Mouse (Mus musculus): ENCODE data around the gene Glra1. TPM values are rescaled to one million over a fixed set of nuclear protein-coding genes. Genes with fewer than 3 reads are reported as not detected.

The Glra1 gene
- total and polyA plus RNA-seq, 3 experiments, result not detected

GRCm38 (mm10) chr11:55471467-55471866 is 136.5 kb downstream of the Glra1 start:
- Histone ChIP-seq H3K4me1 (ENCODE audit: control insufficient read depth, insufficient read depth, low read length) (peaks cover 16% of the 10 kb centered on the region), H3K27ac (no peak overlapping the region), H3K27me3 (ENCODE audit: control insufficient read depth, insufficient read depth, low read length) (no peaks in the 10 kb centered on the region), H3K79me2 (replicated peaks; ENCODE audit: control insufficient read depth, insufficient read depth, low read length) (peaks cover 14% of the 10 kb centered on the region), H3K36me3 (ENCODE audit: control insufficient read depth, insufficient read depth, low read length) (peaks cover 23% of the 10 kb centered on the region), H3K4me3 (no peak overlapping the region; the same call in 1 of the 2 replicates), H3K9ac (ENCODE audit: low read depth, low read length) (0 out of 2 replicates have a peak overlapping the region, but pooled peaks have one; percentile 20)
- DNase-seq, result no peak
- intact Hi-C loops (cut with DNase I), result no loop called here
- no peak for TF ChIP-seq EP300 (IDR thresholded peaks at IDR 0.05; ENCODE audit: insufficient read depth, low read depth, low read length)
- no peak for TF ChIP-seq POLR2A (IDR thresholded peaks at IDR 0.05; ENCODE audit: insufficient read depth, low read depth, low read length)
- no peak for TF ChIP-seq CTCF (IDR thresholded peaks at IDR 0.05)
- WGBS, result 79% methylated on average over 7 of the region's 7 CpGs

GRCm38 (mm10) chr11:55470761-55471160 is 137.2 kb downstream of the Glra1 start:
- H3K9ac ChIP-seq (ENCODE audit: low read depth, low read length), result no peak overlapping the region
- peaks cover 11% of the 10 kb centered on the region for H3K79me2 ChIP-seq (replicated peaks; ENCODE audit: control insufficient read depth, insufficient read depth, low read length)
- peaks cover 20% of the 10 kb centered on the region for H3K36me3 ChIP-seq (ENCODE audit: control insufficient read depth, insufficient read depth, low read length)
- H3K27ac ChIP-seq, result peak overlapping the region; percentile 0; the same call in 1 of the 2 replicates
- TF ChIP-seq EP300 (IDR thresholded peaks at IDR 0.05; ENCODE audit: insufficient read depth, low read depth, low read length) (no peak), POLR2A (IDR thresholded peaks at IDR 0.05; ENCODE audit: insufficient read depth, low read depth, low read length) (no peak), CTCF (IDR thresholded peaks at IDR 0.05) (no peak)
- H3K4me1 ChIP-seq (ENCODE audit: control insufficient read depth, insufficient read depth, low read length), result peaks cover 15% of the 10 kb centered on the region
- H3K4me3 ChIP-seq, result peak overlapping the region; percentile 91
- no peak for DNase-seq
- intact Hi-C loops (cut with DNase I), result no loop called here
- 4% methylated on average over 8 of the region's 8 CpGs for WGBS
- no peaks in the 10 kb centered on the region for H3K27me3 ChIP-seq (ENCODE audit: control insufficient read depth, insufficient read depth, low read length)

DNA sequence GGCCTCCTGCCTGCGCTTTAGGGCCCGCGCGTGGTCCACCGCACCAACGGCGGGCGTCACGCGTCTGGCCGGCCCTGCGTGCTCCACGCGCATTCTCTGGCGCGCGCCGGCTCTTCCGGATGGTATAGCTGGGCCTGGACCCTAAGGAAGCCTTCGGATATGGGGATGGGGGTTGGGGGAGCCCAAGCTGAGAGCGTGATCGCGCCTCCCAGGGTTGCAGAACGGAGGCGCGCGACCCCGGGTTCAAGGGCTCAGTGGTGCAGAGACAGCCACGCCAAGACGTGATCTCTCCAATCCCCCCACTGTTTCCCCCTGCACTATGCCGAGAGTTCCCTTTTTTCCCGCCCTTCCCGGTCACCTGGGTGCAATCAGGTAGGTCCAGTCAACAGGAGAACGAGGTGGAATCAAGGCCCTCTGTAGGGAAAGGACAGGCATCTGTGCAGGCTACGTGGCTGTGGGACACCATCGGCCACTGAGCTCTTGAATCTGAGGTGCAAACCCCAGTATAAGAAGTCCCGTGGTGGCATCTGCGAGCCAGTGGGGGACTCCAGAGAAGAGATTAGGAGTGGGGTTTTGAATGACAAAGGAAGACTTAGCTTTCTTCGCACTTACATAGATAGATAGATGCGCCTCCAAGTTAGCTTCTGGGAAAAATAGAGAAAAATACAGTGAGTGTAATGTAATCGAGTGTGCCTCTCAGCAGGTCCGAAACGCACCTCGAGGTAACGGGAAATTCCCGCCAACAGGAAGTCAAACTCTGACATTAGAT is 137.9 kb downstream of the Glra1 start:
- peak overlapping the region; percentile 91 for H3K27ac ChIP-seq
- WGBS, result under 1% methylated on average over 46 of the region's 46 CpGs
- peak overlapping the region; percentile 91 for H3K4me3 ChIP-seq
- TF ChIP-seq EP300 (IDR thresholded peaks at IDR 0.05; ENCODE audit: insufficient read depth, low read depth, low read length) (no peak), POLR2A (IDR thresholded peaks at IDR 0.05; ENCODE audit: insufficient read depth, low read depth, low read length) (no peak), CTCF (IDR thresholded peaks at IDR 0.05) (no peak)
- H3K79me2 ChIP-seq (replicated peaks; ENCODE audit: control insufficient read depth, insufficient read depth, low read length), result peaks cover 10% of the 10 kb centered on the region
- H3K4me1 ChIP-seq (ENCODE audit: control insufficient read depth, insufficient read depth, low read length), result peaks cover 14% of the 10 kb centered on the region
- H3K9ac ChIP-seq (ENCODE audit: low read depth, low read length), result peak overlapping the region; percentile 89
- intact Hi-C loops (cut with DNase I), result no loop called here
- H3K36me3 ChIP-seq (ENCODE audit: control insufficient read depth, insufficient read depth, low read length), result peaks cover 17% of the 10 kb centered on the region
- no peaks in the 10 kb centered on the region for H3K27me3 ChIP-seq (ENCODE audit: control insufficient read depth, insufficient read depth, low read length)
- peak; percentile 26 to 42 for DNase-seq

DNA sequence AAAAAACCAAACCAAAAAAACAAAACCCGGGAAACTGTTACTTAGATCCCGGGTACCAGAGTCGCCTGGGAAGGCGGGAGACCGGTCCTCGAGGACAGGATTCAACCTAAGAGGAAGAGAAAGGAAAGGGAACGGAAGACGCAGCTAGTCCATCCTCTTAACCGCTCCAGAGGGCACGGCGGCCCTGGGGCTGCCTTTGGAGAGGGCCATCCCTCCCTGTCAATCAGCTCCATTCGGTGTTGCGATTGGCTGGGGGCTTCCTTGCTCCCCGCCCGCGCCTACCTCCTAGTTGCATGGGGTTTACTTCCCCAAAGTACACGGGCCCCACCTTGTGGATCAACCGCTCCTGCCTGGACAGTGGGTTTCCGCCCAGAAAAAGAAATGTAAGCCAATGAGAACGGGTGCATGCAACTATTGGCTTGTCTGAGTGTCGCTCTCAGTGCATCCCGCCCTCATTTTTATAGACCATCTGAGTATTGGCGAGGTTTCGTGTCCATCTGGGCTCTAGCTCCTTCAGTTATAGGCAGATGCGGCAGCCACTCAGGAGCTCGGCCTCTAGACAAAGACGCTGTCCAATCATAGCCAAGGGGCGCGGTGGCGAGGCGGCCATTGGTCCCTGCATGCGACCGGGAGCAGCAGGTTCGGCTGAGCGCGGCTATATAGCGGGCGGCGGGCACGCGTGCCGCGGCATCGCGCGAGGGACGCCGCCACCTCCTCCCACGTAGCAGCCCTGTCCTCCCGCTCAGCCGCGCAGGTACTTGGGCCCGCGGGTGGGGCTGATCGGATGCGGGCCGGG is 138.8 kb downstream of the Glra1 start, which contains the start of gene G3bp1:
Gene G3bp1, plus strand, starts transcription at position 638 of the 796 bp plus-strand sequence.
- peak; percentile 98 to 100 for DNase-seq
- Histone ChIP-seq H3K27ac (peak within 1 kb of the TSS; percentile 99), H3K4me3 (peak within 1 kb of the TSS; percentile 91), H3K27me3 (ENCODE audit: control insufficient read depth, insufficient read depth, low read length) (no peaks in the 10 kb centered on the region), H3K36me3 (ENCODE audit: control insufficient read depth, insufficient read depth, low read length) (peaks cover 16% of the 10 kb centered on the region), H3K9ac (ENCODE audit: low read depth, low read length) (peak within 1 kb of the TSS; percentile 89), H3K79me2 (replicated peaks; ENCODE audit: control insufficient read depth, insufficient read depth, low read length) (peaks cover 8% of the 10 kb centered on the region), H3K4me1 (ENCODE audit: control insufficient read depth, insufficient read depth, low read length) (peaks cover 12% of the 10 kb centered on the region)
- WGBS, result under 1% methylated on average over 57 of the region's 57 CpGs
- intact Hi-C loops (cut with DNase I), result no loop called here
- TF ChIP-seq EP300 (IDR thresholded peaks at IDR 0.05; ENCODE audit: insufficient read depth, low read depth, low read length) (peak; percentile 76), CTCF (IDR thresholded peaks at IDR 0.05) (peak; percentile 65), POLR2A (IDR thresholded peaks at IDR 0.05; ENCODE audit: insufficient read depth, low read depth, low read length) (peak; percentile 97)

GRCm38 (mm10) chr11:55468611-55469047 is 139.4 kb downstream of the Glra1 start:
- peak overlapping the region; percentile 84 for H3K9ac ChIP-seq (ENCODE audit: low read depth, low read length)
- H3K79me2 ChIP-seq (replicated peaks; ENCODE audit: control insufficient read depth, insufficient read depth, low read length), result peaks cover 5% of the 10 kb centered on the region
- DNase-seq, result no peak
- peak overlapping the region; percentile 99 for H3K27ac ChIP-seq
- intact Hi-C loops (cut with DNase I), result no loop called here
- TF ChIP-seq EP300 (IDR thresholded peaks at IDR 0.05; ENCODE audit: insufficient read depth, low read depth, low read length), result no peak
- no peak for TF ChIP-seq POLR2A (IDR thresholded peaks at IDR 0.05; ENCODE audit: insufficient read depth, low read depth, low read length)
- TF ChIP-seq CTCF (IDR thresholded peaks at IDR 0.05), result no peak
- 2% methylated on average over 17 of the region's 17 CpGs for WGBS
- peaks cover 8% of the 10 kb centered on the region for H3K4me1 ChIP-seq (ENCODE audit: control insufficient read depth, insufficient read depth, low read length)
- H3K4me3 ChIP-seq, result peak overlapping the region; percentile 69
- no peaks in the 10 kb centered on the region for H3K27me3 ChIP-seq (ENCODE audit: control insufficient read depth, insufficient read depth, low read length)
- peaks cover 9% of the 10 kb centered on the region for H3K36me3 ChIP-seq (ENCODE audit: control insufficient read depth, insufficient read depth, low read length)
